Mouse (Mus musculus) hindbrain, embryonic 10.5 days (tissue): ENCODE data around the gene Olfr694. TPM values are rescaled to one million over a fixed set of nuclear protein-coding genes. Genes with fewer than 3 reads are reported as not detected.

Source experiments
- DNase-seq: peaks from one replicate; pipeline ENCODE4 v3.0.0-alpha.2; 2017; ENCODE audit warnings: low spot score
- H3K27ac ChIP-seq: fragments of 300-500 bp; sonication (generic); 2 replicates; pipeline ENCODE4 v1.5.1; 2016; ENCODE audit warnings: mild to moderate bottlenecking, moderate library complexity
- H3K27me3 ChIP-seq: fragments of 300-500 bp; sonication (generic); 2 replicates; pipeline ENCODE4 v1.6.1; 2016; ENCODE audit warnings: mild to moderate bottlenecking; ENCODE audit not compliant: poor library complexity, insufficient read depth, severe bottlenecking
- H3K36me3 ChIP-seq: fragments of 300-500 bp; sonication (generic); 2 replicates; pipeline ENCODE4 v1.6.1; 2016; ENCODE audit warnings: mild to moderate bottlenecking, moderate library complexity
- H3K4me1 ChIP-seq: fragments of 300-500 bp; sonication (generic); replicated peaks from 2 replicates; pipeline ENCODE4 v1.6.1; 2016; ENCODE audit warnings: mild to moderate bottlenecking
- H3K4me3 ChIP-seq: fragments of 300-500 bp; sonication (generic); 2 replicates; pipeline ENCODE4 v1.5.1; 2016; ENCODE audit warnings: mild to moderate bottlenecking, moderate library complexity
- H3K9me3 ChIP-seq: fragments of 300-500 bp; sonication (generic); 2 replicates; pipeline ENCODE4 v1.6.1; 2016; ENCODE audit warnings: mild to moderate bottlenecking, moderate library complexity
- WGBS: fragments of 180-500 bp; shearing (Covaris S2); methylation state at CpG from one replicate; pipeline ENCODE4 v1.1.7; 2016; 5-methylcytosine and 5-hydroxymethylcytosine counted together
- polyA plus RNA-seq: library from polyadenylated mRNA; unstranded; fragments of >200 nt; fragmentation: Nextera tagmentation; extraction: Ambion mirVana; gene quantifications from 2 replicates; pipeline ENCODE4 v1.2.1, GENCODE M21; 2016

Gene Olfr694
- polyA plus RNA-seq, 1 experiment from 2014 or later: not detected

GRCm38 (mm10) chr7:106645261-106645660 is 46.4 kb downstream of the Olfr694 start:
- no peaks in the 10 kb centered on the region for H3K9me3 ChIP-seq
- no peaks in the 10 kb centered on the region for H3K36me3 ChIP-seq
- H3K27me3 ChIP-seq: no peaks in the 10 kb centered on the region
- WGBS: 81% methylated on average over 1 of the region's 1 CpGs
- no peak overlapping the region for H3K4me3 ChIP-seq
- H3K27ac ChIP-seq: no peak overlapping the region
- no peaks in the 10 kb centered on the region for H3K4me1 ChIP-seq
- no peak for DNase-seq

GRCm38 (mm10) chr7:106644222-106644870 is 47.3 kb downstream of the Olfr694 start:
- no peak overlapping the region for H3K4me3 ChIP-seq

GRCm38 (mm10) chr7:106640839-106641238 is 50.8 kb downstream of the Olfr694 start:
- WGBS: 87% methylated on average over 1 of the region's 1 CpGs
- no peaks in the 10 kb centered on the region for H3K9me3 ChIP-seq
- H3K27me3 ChIP-seq: no peaks in the 10 kb centered on the region
- no peak overlapping the region for H3K27ac ChIP-seq
- H3K36me3 ChIP-seq: no peaks in the 10 kb centered on the region
- no peaks in the 10 kb centered on the region for H3K4me1 ChIP-seq
- DNase-seq: no peak
- H3K4me3 ChIP-seq: no peak overlapping the region

More at GRCm38 (mm10) chr7:106644222-106644870, 47.3 kb downstream of the Olfr694 start:
- Histone ChIP-seq H3K27me3 (no peaks in the 10 kb centered on the region), H3K27ac (no peak overlapping the region), H3K36me3 (no peaks in the 10 kb centered on the region), H3K4me1 (no peaks in the 10 kb centered on the region), H3K9me3 (no peaks in the 10 kb centered on the region)
- WGBS: 80% methylated on average over 3 of the region's 3 CpGs
- DNase-seq: no peak

GRCm38 (mm10) chr7:106635560-106635959 is 56.1 kb downstream of the Olfr694 start:
- Histone ChIP-seq H3K4me1 (no peaks in the 10 kb centered on the region), H3K27ac (no peak overlapping the region), H3K4me3 (no peak overlapping the region), H3K36me3 (no peaks in the 10 kb centered on the region), H3K9me3 (no peaks in the 10 kb centered on the region), H3K27me3 (no peaks in the 10 kb centered on the region)
- WGBS: 91% methylated on average over 4 of the region's 4 CpGs
- DNase-seq: no peak

Other genes with a start within 250 kb of the Olfr694 start
- not detected in 2 replicates for gene Olfr693, start 11.2 kb downstream of the Olfr694 start, polyA plus RNA-seq
- not detected in 2 replicates for gene Olfr695, start 24.6 kb upstream of the Olfr694 start, polyA plus RNA-seq
- not detected in 2 replicates for gene Olfr697, start 50.6 kb upstream of the Olfr694 start, polyA plus RNA-seq
- not detected in 2 replicates for gene Olfr698, start 63.6 kb upstream of the Olfr694 start, polyA plus RNA-seq
- not detected in 2 replicates for gene Olfr699, start 101.4 kb upstream of the Olfr694 start, polyA plus RNA-seq
- not detected in 2 replicates for gene Olfr700, start 117.0 kb upstream of the Olfr694 start, polyA plus RNA-seq
- gene Olfr701, start 122.3 kb upstream of the Olfr694 start, polyA plus RNA-seq: not detected in 2 replicates
- not detected in 2 replicates for gene Olfr702, start 142.1 kb upstream of the Olfr694 start, polyA plus RNA-seq
- gene Olfr703, start 151.5 kb upstream of the Olfr694 start, polyA plus RNA-seq: not detected in 2 replicates
- not detected in 2 replicates for gene Olfr704, start 171.4 kb upstream of the Olfr694 start, polyA plus RNA-seq
- not detected in 2 replicates for gene Olfr705, start 185.1 kb upstream of the Olfr694 start, polyA plus RNA-seq
- gene Olfr706, start 196.3 kb upstream of the Olfr694 start, polyA plus RNA-seq: not detected in 2 replicates
- gene Olfr707, start 209.4 kb upstream of the Olfr694 start, polyA plus RNA-seq: not detected in 2 replicates
- gene Olfr1532-ps1, start 216.2 kb upstream of the Olfr694 start, polyA plus RNA-seq: not detected in 2 replicates
- not detected in 2 replicates for gene Olfr709-ps1, start 240.4 kb upstream of the Olfr694 start, polyA plus RNA-seq